Mouse (Mus musculus) hindbrain, embryonic 14.5 days (tissue): ENCODE measurements around the gene Pde3a. TPM values are rescaled to one million over a fixed set of nuclear protein-coding genes. Genes with fewer than 3 reads are reported as not detected.

Source experiments
- ATAC-seq: fragments of 200-750 bp; cut with Nextera tagmentation; 2 replicates; pipeline ENCODE4 v1.8.0; 2017; ENCODE audit warnings: moderate number of reproducible peaks, mild to moderate bottlenecking, moderate TSS enrichment, moderate library complexity; ENCODE audit not compliant: low FRiP score
- DNase-seq: peaks from one replicate; pipeline ENCODE4 v3.0.0-alpha.2; 2015; ENCODE audit warnings: low spot score
- H3K27ac ChIP-seq: fragments of 300-500 bp; sonication (generic); 2 replicates; pipeline ENCODE4 v1.5.1; 2014; ENCODE audit warnings: mild to moderate bottlenecking, moderate library complexity
- H3K27me3 ChIP-seq: fragments of 300-500 bp; sonication (generic); 2 replicates; pipeline ENCODE4 v1.6.1; 2014; ENCODE audit warnings: mild to moderate bottlenecking, low read length, mixed read lengths; ENCODE audit not compliant: control insufficient read depth, insufficient read depth
- H3K36me3 ChIP-seq: fragments of 300-500 bp; sonication (generic); replicated peaks from 2 replicates; pipeline ENCODE4 v1.6.1; 2014; ENCODE audit not compliant: control insufficient read depth, insufficient read depth
- H3K4me1 ChIP-seq: fragments of 300-500 bp; sonication (generic); replicated peaks from 2 replicates; pipeline ENCODE4 v1.6.1; 2014; ENCODE audit warnings: antibody characterized with exemption, low read length, mixed read lengths; ENCODE audit not compliant: control insufficient read depth, insufficient read depth
- H3K4me2 ChIP-seq: fragments of 300-500 bp; sonication (generic); replicated peaks from 2 replicates; pipeline ENCODE4 v1.6.1; 2014; ENCODE audit warnings: mild to moderate bottlenecking, moderate library complexity
- H3K4me3 ChIP-seq: fragments of 300-500 bp; sonication (generic); replicated peaks from 2 replicates; pipeline ENCODE4 v1.5.1; 2014; ENCODE audit warnings: mild to moderate bottlenecking, low read length
- H3K9ac ChIP-seq: fragments of 300-500 bp; sonication (generic); 2 replicates; pipeline ENCODE4 v1.6.1; 2014
- H3K9me3 ChIP-seq: fragments of 300-500 bp; sonication (generic); 2 replicates; pipeline ENCODE4 v1.6.1; 2016; ENCODE audit warnings: low read length; ENCODE audit not compliant: control insufficient read depth
- WGBS: fragments of 180-500 bp; shearing (Covaris S2); extraction: QIAGEN DNeasy Blood & Tissue Kit; methylation state at CpG from one replicate; pipeline ENCODE4 v1.1.7; 2014; 5-methylcytosine and 5-hydroxymethylcytosine counted together
- polyA plus RNA-seq: library from polyadenylated mRNA; unstranded; fragments of >200 nt; fragmentation: Nextera tagmentation; extraction: Ambion mirVana; gene quantifications from 2 replicates; pipeline ENCODE4 v1.2.1, GENCODE M21; 2014

The Pde3a gene
- polyA plus RNA-seq, 1 experiment from 2014 or later = 2.7 TPM

- ATAC-seq (no peak), DNase-seq (no peak)
- no peaks in the 10 kb centered on the region for H3K36me3 ChIP-seq
- no peaks in the 10 kb centered on the region for H3K4me1 ChIP-seq
- no peaks in the 10 kb centered on the region for H3K9me3 ChIP-seq
- no peak overlapping the region for H3K27ac ChIP-seq
- no peak overlapping the region for H3K9ac ChIP-seq
- H3K27me3 ChIP-seq = no peaks in the 10 kb centered on the region
- no peak overlapping the region for H3K4me3 ChIP-seq
- 86% methylated on average over 2 of the region's 2 CpGs for WGBS
- no peak overlapping the region for H3K4me2 ChIP-seq
Observed at GRCm38 (mm10) chr6:141291195-141291594, 42.1 kb downstream of the Pde3a start.

- DNase-seq (no peak), ATAC-seq (no peak)
- Histone ChIP-seq H3K36me3 (no peaks in the 10 kb centered on the region), H3K9ac (no peak overlapping the region), H3K27me3 (no peaks in the 10 kb centered on the region), H3K4me2 (no peak overlapping the region), H3K4me3 (no peak overlapping the region), H3K9me3 (no peaks in the 10 kb centered on the region), H3K27ac (no peak overlapping the region), H3K4me1 (no peaks in the 10 kb centered on the region)
- 92% methylated on average over 10 of the region's 10 CpGs for WGBS
Observed at GRCm38 (mm10) chr6:141292826-141293459, 43.9 kb downstream of the Pde3a start.

GRCm38 (mm10) chr6:141293460-141293853, 44.4 kb downstream of the Pde3a start:
- no peaks in the 10 kb centered on the region for H3K9me3 ChIP-seq
- no peak overlapping the region for H3K9ac ChIP-seq
- H3K4me1 ChIP-seq = no peaks in the 10 kb centered on the region
- no peak overlapping the region for H3K4me3 ChIP-seq
- no peak overlapping the region for H3K4me2 ChIP-seq
- 44% methylated on average over 2 of the region's 2 CpGs for WGBS
- ATAC-seq = no peak
- H3K36me3 ChIP-seq = no peaks in the 10 kb centered on the region
- H3K27me3 ChIP-seq = no peaks in the 10 kb centered on the region
- DNase-seq = no peak
- H3K27ac ChIP-seq = no peak overlapping the region

- Histone ChIP-seq H3K9ac (no peak overlapping the region), H3K4me3 (no peak overlapping the region), H3K36me3 (no peaks in the 10 kb centered on the region), H3K27me3 (no peaks in the 10 kb centered on the region), H3K4me2 (no peak overlapping the region), H3K4me1 (no peaks in the 10 kb centered on the region), H3K9me3 (no peaks in the 10 kb centered on the region), H3K27ac (no peak overlapping the region)
- ATAC-seq = no peak
- WGBS = 91% methylated on average over 3 of the region's 3 CpGs
- no peak for DNase-seq
Observed at GRCm38 (mm10) chr6:141295264-141295663, 46.2 kb downstream of the Pde3a start.

GRCm38 (mm10) chr6:141301750-141302748, 53.0 kb downstream of the Pde3a start:
- no peaks in the 10 kb centered on the region for H3K4me1 ChIP-seq
- no peak for ATAC-seq
- H3K4me2 ChIP-seq = no peak overlapping the region
- no peak for DNase-seq
- 85% methylated on average over 14 of the region's 14 CpGs for WGBS
- no peaks in the 10 kb centered on the region for H3K27me3 ChIP-seq
- no peaks in the 10 kb centered on the region for H3K9me3 ChIP-seq
- H3K27ac ChIP-seq = no peak overlapping the region
- H3K36me3 ChIP-seq = no peaks in the 10 kb centered on the region
- no peak overlapping the region for H3K4me3 ChIP-seq
- no peak overlapping the region for H3K9ac ChIP-seq

- Histone ChIP-seq H3K27me3 (no peaks in the 10 kb centered on the region), H3K9ac (no peak overlapping the region), H3K27ac (no peak overlapping the region), H3K4me1 (no peaks in the 10 kb centered on the region), H3K4me3 (no peak overlapping the region), H3K9me3 (no peaks in the 10 kb centered on the region), H3K36me3 (no peaks in the 10 kb centered on the region), H3K4me2 (no peak overlapping the region)
- DNase-seq = no peak
- WGBS = 91% methylated on average over 4 of the region's 4 CpGs
- no peak for ATAC-seq
Observed at GRCm38 (mm10) chr6:141302842-141303241, 53.8 kb downstream of the Pde3a start.

- ATAC-seq = no peak
- no peaks in the 10 kb centered on the region for H3K4me1 ChIP-seq
Observed at GRCm38 (mm10) chr6:141307326-141307725, 58.3 kb downstream of the Pde3a start.

GRCm38 (mm10) chr6:141308451-141308850, 59.4 kb downstream of the Pde3a start:
- Histone ChIP-seq H3K4me3 (no peak overlapping the region), H3K27me3 (no peaks in the 10 kb centered on the region), H3K9ac (no peak overlapping the region), H3K36me3 (no peaks in the 10 kb centered on the region), H3K27ac (no peak overlapping the region), H3K4me1 (no peaks in the 10 kb centered on the region), H3K4me2 (no peak overlapping the region), H3K9me3 (no peaks in the 10 kb centered on the region)
- ATAC-seq (no peak), DNase-seq (no peak)
- 88% methylated on average over 2 of the region's 2 CpGs for whole genome bisulfite sequencing

More at GRCm38 (mm10) chr6:141307326-141307725, 58.3 kb downstream of the Pde3a start:
- no peak overlapping the region for H3K4me3 ChIP-seq
- H3K9me3 ChIP-seq = no peaks in the 10 kb centered on the region
- H3K36me3 ChIP-seq = no peaks in the 10 kb centered on the region
- H3K27ac ChIP-seq = no peak overlapping the region
- H3K27me3 ChIP-seq = no peaks in the 10 kb centered on the region
- DNase-seq = no peak
- no peak overlapping the region for H3K4me2 ChIP-seq
- H3K9ac ChIP-seq = no peak overlapping the region
- WGBS = 93% methylated on average over 1 of the region's 1 CpGs

- H3K36me3 ChIP-seq = no peaks in the 10 kb centered on the region
- no peak overlapping the region for H3K4me3 ChIP-seq
- peak; percentile 55 for DNase-seq
- H3K4me1 ChIP-seq = no peaks in the 10 kb centered on the region
- 35% methylated on average over 3 of the region's 3 CpGs for WGBS
- H3K9ac ChIP-seq = no peak overlapping the region
- no peak for ATAC-seq
- no peaks in the 10 kb centered on the region for H3K9me3 ChIP-seq
- H3K27me3 ChIP-seq = no peaks in the 10 kb centered on the region
- H3K27ac ChIP-seq = no peak overlapping the region
- no peak overlapping the region for H3K4me2 ChIP-seq
Observed at GRCm38 (mm10) chr6:141309872-141310271, 60.8 kb downstream of the Pde3a start.
